13 mouse cellular contexts compared by ENCODE assay signal in genomic region chr7:75470318-75470925, GRCm38 (mm10). TPM values are rescaled to one million over a fixed set of nuclear protein-coding genes. Genes with fewer than 3 reads are reported as not detected.
A peak's percentile ranks its signal among the peaks of the same experiment; 100 is the strongest.
DNase-seq lines count a peak whose midpoint lies in the region; ATAC-seq lines count a peak whose summit lies in the region.
"Had no signal": no experiment of that assay in that cellular context is flagged by ENCODE, and none has a peak within 500 bp of the region (broad histone marks: within the 10 kb centered on the region; RNA-seq: fewer than 3 reads in every experiment).

No protein-coding gene starts in this region.

- no peak overlapping the region for H3K4me3 ChIP-seq in hindbrain, embryonic 11.5 days (ENCODE audit: low read depth, low read length)
- no peak overlapping the region for H3K4me3 ChIP-seq in hindbrain, embryonic 13.5 days
- no peak overlapping the region for H3K4me3 ChIP-seq in midbrain, embryonic 12.5 days
- no peak overlapping the region for H3K4me3 ChIP-seq in midbrain, embryonic 16.5 days (ENCODE audit: low read depth, low read length)
- H3K4me3 ChIP-seq: heart, adult 2 months had no signal

- H3K4me1 ChIP-seq in hindbrain, embryonic 11.5 days (replicated peaks; ENCODE audit: control insufficient read depth, insufficient read depth, low read length), result 0 out of 2 replicates have a peak, but pooled peaks cover 3% of the 10 kb centered on the region
- H3K4me1 ChIP-seq in hindbrain, embryonic 13.5 days (replicated peaks), result peaks cover 10% of the 10 kb centered on the region; the same call in 1 of the 2 replicates
- peaks cover 7% of the 10 kb centered on the region; the same call in 1 of the 2 replicates for H3K4me1 ChIP-seq in midbrain, embryonic 12.5 days
- no peaks in the 10 kb centered on the region; the same call in 1 of the 2 replicates for H3K4me1 ChIP-seq in midbrain, embryonic 16.5 days (ENCODE audit: control insufficient read depth, insufficient read depth, low read length)

- WGBS in hindbrain, embryonic 11.5 days, result 30% methylated on average over 7 of the region's 7 CpGs
- 28% methylated on average over 7 of the region's 7 CpGs for WGBS in hindbrain, embryonic 13.5 days
- 14% methylated on average over 7 of the region's 7 CpGs for WGBS in midbrain, embryonic 12.5 days
- 16% methylated on average over 7 of the region's 7 CpGs for WGBS in midbrain, embryonic 16.5 days

- no peak overlapping the region for H3K27ac ChIP-seq in hindbrain, embryonic 11.5 days (ENCODE audit: low read depth, low read length)
- no peak overlapping the region for H3K27ac ChIP-seq in hindbrain, embryonic 13.5 days
- H3K27ac ChIP-seq in midbrain, embryonic 12.5 days (replicated peaks), result no peak overlapping the region
- no peak overlapping the region for H3K27ac ChIP-seq in midbrain, embryonic 16.5 days (ENCODE audit: low read length)
- H3K27ac ChIP-seq: heart, adult 2 months had no signal

- H3K36me3 ChIP-seq in hindbrain, embryonic 11.5 days (ENCODE audit: control insufficient read depth, insufficient read depth, low read length), result no peaks in the 10 kb centered on the region
- H3K36me3 ChIP-seq in hindbrain, embryonic 13.5 days, result no peaks in the 10 kb centered on the region
- no peaks in the 10 kb centered on the region for H3K36me3 ChIP-seq in midbrain, embryonic 12.5 days
- H3K36me3 ChIP-seq in midbrain, embryonic 16.5 days (ENCODE audit: control insufficient read depth, insufficient read depth, low read length), result no peaks in the 10 kb centered on the region

- no peak overlapping the region for H3K4me2 ChIP-seq in hindbrain, embryonic 11.5 days (replicated peaks; ENCODE audit: low read depth, low read length)
- H3K4me2 ChIP-seq in hindbrain, embryonic 13.5 days, result no peak overlapping the region
- H3K4me2 ChIP-seq in midbrain, embryonic 12.5 days (replicated peaks), result no peak overlapping the region
- no peak overlapping the region for H3K4me2 ChIP-seq in midbrain, embryonic 16.5 days (ENCODE audit: low read length)
- H3K4me2 ChIP-seq: lung, embryonic 14.5 days had no signal

- no peaks in the 10 kb centered on the region for H3K27me3 ChIP-seq in hindbrain, embryonic 11.5 days (ENCODE audit: control insufficient read depth, insufficient read depth, low read length)
- no peaks in the 10 kb centered on the region for H3K27me3 ChIP-seq in hindbrain, embryonic 13.5 days
- H3K27me3 ChIP-seq in midbrain, embryonic 12.5 days, result no peaks in the 10 kb centered on the region
- no peaks in the 10 kb centered on the region for H3K27me3 ChIP-seq in midbrain, embryonic 16.5 days (ENCODE audit: control insufficient read depth, insufficient read depth, low read depth, low read length)

- no peak overlapping the region for H3K9ac ChIP-seq in hindbrain, embryonic 11.5 days (ENCODE audit: low read depth, low read length)
- H3K9ac ChIP-seq in hindbrain, embryonic 13.5 days, result no peak overlapping the region
- H3K9ac ChIP-seq in midbrain, embryonic 12.5 days (replicated peaks), result peak overlapping the region; percentile 15; the same call in 1 of the 2 replicates
- H3K9ac ChIP-seq in midbrain, embryonic 16.5 days (ENCODE audit: low read depth, low read length), result no peak overlapping the region
- H3K9ac ChIP-seq: lung, embryonic 14.5 days had no signal

- ATAC-seq in hindbrain, embryonic 11.5 days (ENCODE audit: low FRiP score), result no peak
- ATAC-seq in hindbrain, embryonic 13.5 days (ENCODE audit: low FRiP score), result no peak
- ATAC-seq in midbrain, embryonic 12.5 days (ENCODE audit: low FRiP score, low read depth), result no peak
- ATAC-seq in midbrain, embryonic 16.5 days, result no peak
- no peak for ATAC-seq in monocyte, adult 5-6 weeks (replicated peaks; ENCODE audit: insufficient number of reproducible peaks, low FRiP score, low TSS enrichment, poor library complexity, severe bottlenecking)
- no peak for ATAC-seq in granulocyte monocyte progenitor cell, adult 5-6 weeks (replicated peaks; ENCODE audit: poor library complexity, severe bottlenecking)
- ATAC-seq: CD4-positive, CD25-positive, alpha-beta regulatory T cell, adult 4 months had no signal

- DNase-seq in hindbrain, embryonic 11.5 days (ENCODE audit: low spot score), result peak; percentile 6
- peak; percentile 23 for DNase-seq in kidney, postnatal 14 days
- DNase-seq in left cerebral cortex, adult 11 months (ENCODE audit: low spot score), result no peak
- DNase-seq: cerebellum, adult 9-11 months; heart, adult 2 months; lung, embryonic 14.5 days; thymus, postnatal 4 days had no signal

- H3K9me3 ChIP-seq in hindbrain, embryonic 11.5 days (ENCODE audit: control insufficient read depth, low read length), result no peaks in the 10 kb centered on the region
- no peaks in the 10 kb centered on the region for H3K9me3 ChIP-seq in hindbrain, embryonic 13.5 days
- H3K9me3 ChIP-seq in midbrain, embryonic 12.5 days, result no peaks in the 10 kb centered on the region
- H3K9me3 ChIP-seq in midbrain, embryonic 16.5 days (replicated peaks; ENCODE audit: control insufficient read depth, low read length, poor library complexity, severe bottlenecking), result no peaks in the 10 kb centered on the region

RNA-seq across cellular contexts. Expression of gene Akap13, which starts 15.1 kb away (rescaled TPM):
- polyA plus RNA-seq in hindbrain, embryonic 11.5 days (2014; fragmentation: Nextera tagmentation; extraction: Ambion mirVana), result 25.0 and 32.1 TPM in 2 replicates
- 19.4 and 20.8 TPM in 2 replicates for polyA plus RNA-seq in hindbrain, embryonic 13.5 days (2015; fragmentation: Nextera tagmentation; extraction: Ambion mirVana)
- 32.9 and 33.5 TPM in 2 replicates for polyA plus RNA-seq in midbrain, embryonic 12.5 days (2016; fragmentation: Nextera tagmentation; extraction: Ambion mirVana)
- polyA plus RNA-seq in midbrain, embryonic 16.5 days (2015; fragmentation: Nextera tagmentation; extraction: Ambion mirVana), result 10.7 and 13.1 TPM in 2 replicates
- total RNA-seq in monocyte, adult 5-6 weeks (2017), result 463 to 618 TPM (median 580 TPM) in 3 replicates
- 96.0 and 101 TPM in 2 replicates for total RNA-seq in granulocyte monocyte progenitor cell, adult 5-6 weeks (2014; fragmentation: Nextera tagmentation)
- total RNA-seq in granulocyte monocyte progenitor cell, adult 5-6 weeks (2017), result 148 and 178 TPM in 2 replicates
